ENCODE assay signal across 9 mouse cellular contexts in genomic region chr19:10034785-10035447, GRCm38 (mm10). TPM values are rescaled to one million over a fixed set of nuclear protein-coding genes. Genes with fewer than 3 reads are reported as not detected.
DNase-seq lines count a peak whose midpoint lies in the region; ATAC-seq lines count a peak whose summit lies in the region.
"Had no signal": no experiment of that assay in that cellular context is flagged by ENCODE, and none has a peak within 500 bp of the region (broad histone marks: within the 10 kb centered on the region; RNA-seq: fewer than 3 reads in every experiment).

No protein-coding gene starts in this region.

- WGBS in hindbrain, embryonic 16.5 days: 57% methylated on average over 8 of the region's 8 CpGs

- H3K36me3 ChIP-seq in hindbrain, embryonic 16.5 days (ENCODE audit: control insufficient read depth, insufficient read depth, low read length): no peaks in the 10 kb centered on the region

- ATAC-seq in hindbrain, embryonic 16.5 days: peak; percentile 37
- peak; percentile 66 for ATAC-seq in megakaryocyte-erythroid progenitor cell, adult 5-6 weeks (replicated peaks; ENCODE audit: low FRiP score, low TSS enrichment, poor library complexity, severe bottlenecking)

- H3K4me2 ChIP-seq in hindbrain, embryonic 16.5 days (ENCODE audit: low read length): no peak overlapping the region

- intact Hi-C loops in left cerebral cortex, postnatal 25 days (cut with DNase I): loop anchor here (1.0 to 2.0 kb wide), 3 partner anchors 35 to 164 kb away; no protein-coding TSS in a partner anchor

- H3K27me3 ChIP-seq in hindbrain, embryonic 16.5 days (replicated peaks; ENCODE audit: control insufficient read depth, insufficient read depth, low read length): 0 out of 2 replicates have a peak, but pooled peaks cover 2% of the 10 kb centered on the region

- no peak overlapping the region for H3K9ac ChIP-seq in hindbrain, embryonic 16.5 days (ENCODE audit: low read depth, low read length)

- no peak overlapping the region for H3K4me3 ChIP-seq in hindbrain, embryonic 16.5 days (ENCODE audit: low read length)
- H3K4me3 ChIP-seq: megakaryocyte, embryonic 14.5 days had no signal

- no peaks in the 10 kb centered on the region for H3K4me1 ChIP-seq in hindbrain, embryonic 16.5 days (ENCODE audit: control insufficient read depth, insufficient read depth, low read depth, low read length)

- no peaks in the 10 kb centered on the region for H3K9me3 ChIP-seq in hindbrain, embryonic 16.5 days (ENCODE audit: control insufficient read depth, low read length)
- H3K9me3 ChIP-seq: megakaryocyte, embryonic 14.5 days had no signal

- no peak overlapping the region for H3K27ac ChIP-seq in hindbrain, embryonic 16.5 days (ENCODE audit: low read depth, low read length)

- DNase-seq in adipocyte (ENCODE audit: low spot score): peak; percentile 90
- DNase-seq in cerebellum, postnatal 10 days: peak; percentile 92 to 94
- DNase-seq in frontal cortex, postnatal 36 days (ENCODE audit: low spot score in 2 of 2): peak; percentile 78 to 80
- DNase-seq in left cerebral cortex, postnatal 25 days (ENCODE audit: low spot score in 2 of 2): peak; percentile 74 to 81
- DNase-seq in right cerebral cortex, postnatal 4 days: peak; percentile 87
- DNase-seq in yolk sac, embryonic 10.5 days (ENCODE audit: low spot score): peak; percentile 58

RNA-seq across cellular contexts. Expression of gene Fads3, which starts 6.5 kb away (rescaled TPM):
- polyA plus RNA-seq in hindbrain, embryonic 16.5 days (2015; fragmentation: Nextera tagmentation; extraction: Ambion mirVana): 39.7 and 42.1 TPM in 2 replicates
- 10 to 100 TPM; 31.1 to 31.5 TPM for total RNA-seq in left cerebral cortex, postnatal 25 days (2021)
- total RNA-seq in megakaryocyte-erythroid progenitor cell, adult 5-6 weeks (2014; fragmentation: Nextera tagmentation): 22.8 and 23.9 TPM in 2 replicates
- total RNA-seq in megakaryocyte-erythroid progenitor cell, adult 5-6 weeks (2017): 15.9 and 18.7 TPM in 2 replicates

RNA-seq across cellular contexts. Expression of gene Rab3il1, which starts 33.4 kb away (rescaled TPM):
- 22.1 and 25.6 TPM in 2 replicates for polyA plus RNA-seq in hindbrain, embryonic 16.5 days (2015; fragmentation: Nextera tagmentation; extraction: Ambion mirVana)
- total RNA-seq in left cerebral cortex, postnatal 25 days (2021): 1 to 10 TPM; 9.4 to 9.5 TPM
- total RNA-seq in megakaryocyte-erythroid progenitor cell, adult 5-6 weeks (2014; fragmentation: Nextera tagmentation): 16.1 and 23.6 TPM in 2 replicates
- total RNA-seq in megakaryocyte-erythroid progenitor cell, adult 5-6 weeks (2017): 6.0 and 20.1 TPM in 2 replicates

RNA-seq across cellular contexts. Expression of gene Best1, which starts 33.5 kb away (rescaled TPM):
- polyA plus RNA-seq in hindbrain, embryonic 16.5 days (2015; fragmentation: Nextera tagmentation; extraction: Ambion mirVana): 2.5 and 3.2 TPM in 2 replicates
- under 1 TPM; 0.78 to 0.83 TPM for total RNA-seq in left cerebral cortex, postnatal 25 days (2021)
- total RNA-seq in megakaryocyte-erythroid progenitor cell, adult 5-6 weeks (2014; fragmentation: Nextera tagmentation): not detected in 2 replicates
- not detected in 2 replicates for total RNA-seq in megakaryocyte-erythroid progenitor cell, adult 5-6 weeks (2017)

RNA-seq across cellular contexts. Expression of gene Fth1, which starts 54.5 kb away (rescaled TPM):
- polyA plus RNA-seq in hindbrain, embryonic 16.5 days (2015; fragmentation: Nextera tagmentation; extraction: Ambion mirVana): 1,751 and 1,961 TPM in 2 replicates
- 1,000 to 10,000 TPM; 2,053 to 2,068 TPM for total RNA-seq in left cerebral cortex, postnatal 25 days (2021)
- 1,910 and 1,948 TPM in 2 replicates for total RNA-seq in megakaryocyte-erythroid progenitor cell, adult 5-6 weeks (2014; fragmentation: Nextera tagmentation)
- total RNA-seq in megakaryocyte-erythroid progenitor cell, adult 5-6 weeks (2017): 775 and 886 TPM in 2 replicates
